Mouse (Mus musculus) hindbrain, postnatal 0 days (tissue): ENCODE results near the gene Cryba2. TPM values are rescaled to one million over a fixed set of nuclear protein-coding genes. Genes with fewer than 3 reads are reported as not detected.

Experiments used
- ATAC-seq: fragments of 200-750 bp; cut with Nextera tagmentation; 2 replicates; pipeline ENCODE4 v1.8.0; 2017; ENCODE audit warnings: mild to moderate bottlenecking, moderate TSS enrichment, moderate library complexity
- DNase-seq: peaks from one replicate; pipeline ENCODE4 v3.0.0-alpha.2; 2015; ENCODE audit warnings: low spot score
- H3K27ac ChIP-seq: fragments of 300-500 bp; sonication (generic); 2 replicates; pipeline ENCODE4 v1.5.1; 2014; ENCODE audit warnings: mild to moderate bottlenecking
- H3K27me3 ChIP-seq: fragments of 300-500 bp; sonication (generic); 2 replicates; pipeline ENCODE4 v1.6.1; 2014; ENCODE audit warnings: low read length, mixed read lengths; ENCODE audit not compliant: insufficient read depth
- H3K36me3 ChIP-seq: fragments of 300-500 bp; sonication (generic); 2 replicates; pipeline ENCODE4 v1.6.1; 2014; ENCODE audit warnings: low read length, mixed read lengths; ENCODE audit not compliant: insufficient read depth
- H3K4me1 ChIP-seq: fragments of 300-500 bp; sonication (generic); 2 replicates; pipeline ENCODE4 v1.6.1; 2014; ENCODE audit warnings: antibody characterized with exemption, low read length, mixed read lengths; ENCODE audit not compliant: insufficient read depth
- H3K4me2 ChIP-seq: fragments of 300-500 bp; sonication (generic); 2 replicates; pipeline ENCODE4 v1.6.1; 2014; ENCODE audit warnings: low read depth, mild to moderate bottlenecking, low read length, moderate library complexity, mixed read lengths
- H3K4me3 ChIP-seq: fragments of 300-500 bp; sonication (generic); 2 replicates; pipeline ENCODE4 v1.5.1; 2014; ENCODE audit warnings: low read length
- H3K9ac ChIP-seq: fragments of 300-500 bp; sonication (generic); replicated peaks from 2 replicates; pipeline ENCODE4 v1.6.1; 2014; ENCODE audit warnings: mild to moderate bottlenecking, low read length, moderate library complexity, mixed read lengths
- H3K9me3 ChIP-seq: fragments of 300-500 bp; sonication (generic); 2 replicates; pipeline ENCODE4 v1.6.1; 2016; ENCODE audit warnings: low read length, mixed read lengths
- CTCF ChIP-seq: IDR thresholded peaks from 2 replicates; pipeline ENCODE4 v1.5.1; 2016; ENCODE audit warnings: antibody characterized with exemption, control low read depth, low read depth
- WGBS: fragments of 180-500 bp; shearing (Covaris S2); extraction: QIAGEN DNeasy Blood & Tissue Kit; methylation state at CpG from one replicate; pipeline ENCODE4 v1.1.7; 2014; 5-methylcytosine and 5-hydroxymethylcytosine counted together
- polyA plus RNA-seq: library from polyadenylated mRNA; unstranded; fragments of >200 nt; fragmentation: Nextera tagmentation; extraction: Ambion mirVana; gene quantifications from 2 replicates; pipeline ENCODE4 v1.2.1, GENCODE M21; 2015
- total RNA-seq: library from RNA; depleted of rRNA; stranded (reverse); fragments of >200 nt; gene quantifications from 2 replicates; pipeline ENCODE4 v1.2.3, GENCODE M21; 2014

Cryba2 gene
- total and polyA plus RNA-seq, 2 experiments from 2014 or later, result 1.6 TPM; not detected in 1

DNA sequence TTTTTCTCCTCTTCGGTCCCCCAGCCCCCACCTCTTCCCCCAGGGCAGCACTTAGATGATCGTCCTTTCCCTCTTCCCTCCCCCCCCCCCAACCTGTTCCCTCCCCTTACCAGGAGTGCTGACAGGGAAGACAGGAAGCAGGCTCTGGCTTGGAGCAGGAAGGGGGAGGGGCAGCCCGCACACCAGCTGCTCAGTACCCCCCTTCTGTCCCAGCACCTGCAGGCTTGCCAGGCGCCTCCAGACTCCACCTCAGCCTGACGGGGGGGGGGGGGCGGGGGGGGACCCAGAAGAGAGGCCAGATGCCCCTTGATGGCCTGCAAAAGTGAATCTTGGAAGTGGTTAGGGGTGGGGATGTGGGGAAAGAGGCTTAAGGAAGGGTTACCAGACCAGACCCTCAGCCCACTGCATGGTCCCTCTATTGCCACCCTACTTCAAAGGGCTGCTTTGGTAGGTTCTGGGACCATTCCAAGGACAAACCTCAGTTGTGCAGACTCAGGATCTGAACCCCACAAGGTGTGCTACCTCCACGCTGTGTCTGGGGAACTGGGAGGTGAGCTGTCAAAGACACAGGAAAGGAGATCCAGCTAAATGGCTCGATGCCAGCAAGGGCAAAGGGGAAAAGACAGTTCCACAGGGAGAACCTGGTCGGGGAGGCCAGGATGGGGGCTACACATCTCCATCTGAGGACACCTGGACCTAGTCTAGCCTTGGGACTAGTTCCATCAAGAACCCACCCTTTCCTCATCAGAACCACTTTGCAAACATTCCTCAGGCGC is 5.9 kb upstream of the Cryba2 start:
- H3K4me1 ChIP-seq, result 0 out of 2 replicates have a peak, but pooled peaks cover 6% of the 10 kb centered on the region
- DNase-seq (no peak), ATAC-seq (no peak)
- 6% methylated on average over 8 of the region's 10 CpGs for WGBS
- peaks cover 49% of the 10 kb centered on the region for H3K27me3 ChIP-seq
- no peaks in the 10 kb centered on the region for H3K9me3 ChIP-seq
- no peak overlapping the region for H3K4me3 ChIP-seq
- H3K36me3 ChIP-seq, result no peaks in the 10 kb centered on the region
- no peak overlapping the region for H3K9ac ChIP-seq
- no peak overlapping the region for H3K27ac ChIP-seq
- TF ChIP-seq CTCF, result no peak
- H3K4me2 ChIP-seq, result no peak overlapping the region

DNA sequence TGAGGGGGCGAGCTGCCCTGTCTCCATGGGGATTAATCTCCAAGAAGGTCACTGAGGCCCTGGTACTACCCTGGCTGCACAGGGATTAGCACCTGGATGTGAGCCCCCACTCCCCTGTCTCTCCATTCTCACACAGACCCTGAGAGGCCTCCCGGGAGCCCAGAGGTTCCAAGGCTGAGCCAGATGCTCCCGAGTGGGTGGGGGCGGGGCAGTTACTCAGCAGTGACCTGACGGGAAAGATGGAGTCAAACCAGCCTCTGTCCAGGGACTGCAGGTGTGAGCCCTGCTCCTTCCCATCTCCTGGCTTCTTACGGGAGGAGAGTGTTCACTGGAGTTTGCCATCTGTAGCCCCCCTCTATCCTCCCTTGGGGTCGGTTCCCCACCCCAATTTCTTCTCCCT is 5.0 kb upstream of the Cryba2 start:
- Histone ChIP-seq H3K27me3 (peaks cover 47% of the 10 kb centered on the region), H3K4me2 (no peak overlapping the region), H3K27ac (no peak overlapping the region), H3K4me1 (0 out of 2 replicates have a peak, but pooled peaks cover 6% of the 10 kb centered on the region), H3K36me3 (no peaks in the 10 kb centered on the region), H3K9me3 (no peaks in the 10 kb centered on the region), H3K4me3 (no peak overlapping the region), H3K9ac (no peak overlapping the region)
- WGBS, result 9% methylated on average over 7 of the region's 7 CpGs
- DNase-seq (no peak), ATAC-seq (no peak)
- TF ChIP-seq CTCF, result no peak

DNA sequence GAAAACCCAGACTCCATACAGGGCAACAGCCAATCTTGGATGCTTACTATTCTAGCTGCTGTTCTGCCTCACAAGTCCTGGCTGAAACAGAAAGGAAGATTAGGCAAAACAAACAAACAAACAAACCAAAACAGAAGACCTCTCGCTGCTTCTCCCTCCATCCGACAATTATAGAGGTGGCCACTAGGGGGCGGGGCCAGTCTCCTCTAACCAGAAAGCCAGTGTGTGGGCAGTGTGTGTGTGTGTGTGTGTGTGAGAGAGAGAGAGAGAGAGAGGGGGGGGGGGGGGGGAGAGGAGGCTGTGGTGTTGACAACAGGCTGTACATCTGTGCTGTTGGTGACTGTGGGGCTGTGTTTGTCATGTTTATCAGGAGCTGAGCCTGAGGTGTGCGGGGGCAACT is 2.0 kb upstream of the Cryba2 start:
- H3K4me2 ChIP-seq, result no peak overlapping the region
- H3K9me3 ChIP-seq, result no peaks in the 10 kb centered on the region
- ATAC-seq (peak; percentile 61), DNase-seq (peak; percentile 82)
- H3K9ac ChIP-seq, result no peak overlapping the region
- no peak overlapping the region for H3K4me3 ChIP-seq
- no peaks in the 10 kb centered on the region for H3K4me1 ChIP-seq
- H3K27ac ChIP-seq, result no peak overlapping the region
- peak; percentile 86 for TF ChIP-seq CTCF
- no peaks in the 10 kb centered on the region for H3K36me3 ChIP-seq
- WGBS, result 17% methylated on average over 4 of the region's 4 CpGs
- peaks cover 55% of the 10 kb centered on the region for H3K27me3 ChIP-seq

GRCm38 (mm10) chr1:74892351-74893133 is 401 bp downstream of the Cryba2 start:
- peak; percentile 10; the same call in 1 of the 2 replicates for TF ChIP-seq CTCF
- ATAC-seq, result peak; percentile 32
- WGBS, result 3% methylated on average over 39 of the region's 39 CpGs
- Histone ChIP-seq H3K9me3 (no peaks in the 10 kb centered on the region), H3K4me2 (peak overlapping the region; percentile 56), H3K27me3 (peaks cover 61% of the 10 kb centered on the region), H3K4me3 (peak overlapping the region; percentile 16), H3K36me3 (no peaks in the 10 kb centered on the region), H3K4me1 (no peaks in the 10 kb centered on the region), H3K9ac (no peak overlapping the region), H3K27ac (no peak overlapping the region)
- DNase-seq, result peak; percentile 17

GRCm38 (mm10) chr1:74891513-74891912 is 1.4 kb downstream of the Cryba2 start:
- H3K27me3 ChIP-seq, result peaks cover 67% of the 10 kb centered on the region
- no peak overlapping the region for H3K4me2 ChIP-seq
- no peak for TF ChIP-seq CTCF
- no peak for ATAC-seq
- no peaks in the 10 kb centered on the region for H3K9me3 ChIP-seq
- H3K9ac ChIP-seq, result no peak overlapping the region
- peak; percentile 22 for DNase-seq
- 0% methylated on average over 2 of the region's 8 CpGs for WGBS
- no peak overlapping the region for H3K4me3 ChIP-seq
- H3K36me3 ChIP-seq, result no peaks in the 10 kb centered on the region
- H3K4me1 ChIP-seq, result no peaks in the 10 kb centered on the region
- H3K27ac ChIP-seq, result no peak overlapping the region

GRCm38 (mm10) chr1:74885369-74886042 is 7.4 kb downstream of the Cryba2 start, which contains the start of gene Fev:
TSS of gene Fev (minus strand) at chr1:74885419.
- no peak within 1 kb of the TSS for H3K27ac ChIP-seq
- peak within 1 kb of the TSS; percentile 21 for H3K4me3 ChIP-seq
- WGBS, result under 1% methylated on average over 37 of the region's 43 CpGs
- H3K9ac ChIP-seq, result no peak within 1 kb of the TSS
- peaks cover 7% of the 10 kb centered on the region; the same call in 1 of the 2 replicates for H3K4me1 ChIP-seq
- H3K4me2 ChIP-seq, result peak within 1 kb of the TSS; percentile 44
- no peaks in the 10 kb centered on the region for H3K36me3 ChIP-seq
- ATAC-seq (no peak), DNase-seq (no peak)
- no peak for TF ChIP-seq CTCF
- peaks cover 83% of the 10 kb centered on the region for H3K27me3 ChIP-seq
- no peaks in the 10 kb centered on the region for H3K9me3 ChIP-seq
